Mouse (Mus musculus) hindbrain, embryonic 16.5 days (tissue): ENCODE results near the gene Tekt2. TPM values are rescaled to one million over a fixed set of nuclear protein-coding genes. Genes with fewer than 3 reads are reported as not detected.

ENCODE experiments used
- ATAC-seq: fragments of 200-750 bp; cut with Nextera tagmentation; 2 replicates; pipeline ENCODE4 v1.8.0; 2017; ENCODE audit warnings: moderate TSS enrichment, moderate library complexity
- H3K27ac ChIP-seq: fragments of 300-500 bp; sonication (generic); 2 replicates; pipeline ENCODE4 v1.5.1; 2014; ENCODE audit warnings: low read depth, mild to moderate bottlenecking, control low read depth, low read length, moderate library complexity
- H3K27me3 ChIP-seq: fragments of 300-500 bp; sonication (generic); replicated peaks from 2 replicates; pipeline ENCODE4 v1.6.1; 2014; ENCODE audit warnings: low read length; ENCODE audit not compliant: control insufficient read depth, insufficient read depth
- H3K36me3 ChIP-seq: fragments of 300-500 bp; sonication (generic); 2 replicates; pipeline ENCODE4 v1.6.1; 2014; ENCODE audit warnings: mild to moderate bottlenecking, low read length, moderate library complexity, mixed read lengths; ENCODE audit not compliant: control insufficient read depth, insufficient read depth
- H3K4me1 ChIP-seq: fragments of 300-500 bp; sonication (generic); 2 replicates; pipeline ENCODE4 v1.6.1; 2014; ENCODE audit warnings: low read depth, low read length; ENCODE audit not compliant: control insufficient read depth, insufficient read depth
- H3K4me2 ChIP-seq: fragments of 300-500 bp; sonication (generic); 2 replicates; pipeline ENCODE4 v1.6.1; 2014; ENCODE audit warnings: mild to moderate bottlenecking, low read length, control low read depth, moderate library complexity
- H3K4me3 ChIP-seq: fragments of 300-500 bp; sonication (generic); 2 replicates; pipeline ENCODE4 v1.5.1; 2014; ENCODE audit warnings: mild to moderate bottlenecking, low read length, control low read depth, moderate library complexity
- H3K9ac ChIP-seq: fragments of 300-500 bp; sonication (generic); 2 replicates; pipeline ENCODE4 v1.6.1; 2014; ENCODE audit warnings: low read depth, mild to moderate bottlenecking, control low read depth, low read length, moderate library complexity
- H3K9me3 ChIP-seq: fragments of 300-500 bp; sonication (generic); 2 replicates; pipeline ENCODE4 v1.6.1; 2014; ENCODE audit warnings: mild to moderate bottlenecking, low read length, moderate library complexity; ENCODE audit not compliant: control insufficient read depth
- WGBS: fragments of 180-500 bp; shearing (Covaris S2); extraction: QIAGEN DNeasy Blood & Tissue Kit; methylation state at CpG from one replicate; pipeline ENCODE4 v1.1.7; 2014; 5-methylcytosine and 5-hydroxymethylcytosine counted together
- polyA plus RNA-seq: library from polyadenylated mRNA; unstranded; fragments of >200 nt; fragmentation: Nextera tagmentation; extraction: Ambion mirVana; gene quantifications from 2 replicates; pipeline ENCODE4 v1.2.1, GENCODE M21; 2015

The Tekt2 gene
- polyA plus RNA-seq, 1 experiment from 2014 or later, result 13.5 TPM

- H3K27ac ChIP-seq, result no peak overlapping the region
- no peaks in the 10 kb centered on the region for H3K9me3 ChIP-seq
- peaks cover 6% of the 10 kb centered on the region; the same call in 1 of the 2 replicates for H3K27me3 ChIP-seq
- H3K4me3 ChIP-seq, result no peak overlapping the region
- no peaks in the 10 kb centered on the region for H3K36me3 ChIP-seq
- no peak for ATAC-seq
- WGBS, result 20% methylated on average over 13 of the region's 13 CpGs
- peak overlapping the region; percentile 33 for H3K9ac ChIP-seq
- peaks cover 22% of the 10 kb centered on the region for H3K4me1 ChIP-seq
- peak overlapping the region; percentile 46 for H3K4me2 ChIP-seq
Measured at GRCm38 (mm10) chr4:126324861-126325260, 627 bp downstream of the Tekt2 start.

GRCm38 (mm10) chr4:126322646-126323045, 2.8 kb downstream of the Tekt2 start:
- Histone ChIP-seq H3K36me3 (peaks cover 6% of the 10 kb centered on the region), H3K27ac (no peak overlapping the region), H3K9me3 (no peaks in the 10 kb centered on the region), H3K9ac (no peak overlapping the region), H3K27me3 (peaks cover 6% of the 10 kb centered on the region; the same call in 1 of the 2 replicates), H3K4me3 (no peak overlapping the region), H3K4me1 (peaks cover 22% of the 10 kb centered on the region), H3K4me2 (no peak overlapping the region)
- ATAC-seq, result no peak
- WGBS, result 93% methylated on average over 13 of the region's 13 CpGs

- Histone ChIP-seq H3K4me3 (peak overlapping the region; percentile 53), H3K27ac (no peak overlapping the region), H3K4me1 (peaks cover 22% of the 10 kb centered on the region), H3K27me3 (peaks cover 6% of the 10 kb centered on the region; the same call in 1 of the 2 replicates), H3K9me3 (no peaks in the 10 kb centered on the region), H3K4me2 (peak overlapping the region; percentile 61), H3K9ac (peak overlapping the region; percentile 47; the same call in 1 of the 2 replicates), H3K36me3 (peaks cover 9% of the 10 kb centered on the region)
- 52% methylated on average over 28 of the region's 28 CpGs for WGBS
- peak; percentile 41; the same call in 1 of the 2 replicates for ATAC-seq
Measured at GRCm38 (mm10) chr4:126321854-126322511, 3.5 kb downstream of the Tekt2 start.

- Histone ChIP-seq H3K4me1 (peaks cover 22% of the 10 kb centered on the region), H3K27ac (peak within 1 kb of the TSS; percentile 86), H3K4me3 (peak within 1 kb of the TSS; percentile 53), H3K4me2 (peak within 1 kb of the TSS; percentile 78), H3K9me3 (no peaks in the 10 kb centered on the region), H3K36me3 (peaks cover 13% of the 10 kb centered on the region), H3K27me3 (peaks cover 6% of the 10 kb centered on the region; the same call in 1 of the 2 replicates), H3K9ac (peak within 1 kb of the TSS; percentile 82)
- WGBS, result under 1% methylated on average over 79 of the region's 80 CpGs
- peak; percentile 90 for ATAC-seq
Measured at GRCm38 (mm10) chr4:126321111-126321853, 4.2 kb downstream of the Tekt2 start, which contains the start of gene Adprhl2. Gene Adprhl2 (minus strand): TSS chr4:126321703.

- peaks cover 14% of the 10 kb centered on the region for H3K4me1 ChIP-seq
- ATAC-seq, result no peak
- peaks cover 22% of the 10 kb centered on the region for H3K36me3 ChIP-seq
- no peak overlapping the region for H3K27ac ChIP-seq
- no peak overlapping the region for H3K4me3 ChIP-seq
- no peak overlapping the region for H3K9ac ChIP-seq
- H3K4me2 ChIP-seq, result no peak overlapping the region
- WGBS, result 93% methylated on average over 6 of the region's 6 CpGs
- no peaks in the 10 kb centered on the region for H3K9me3 ChIP-seq
- H3K27me3 ChIP-seq, result peaks cover 6% of the 10 kb centered on the region; the same call in 1 of the 2 replicates
Measured at GRCm38 (mm10) chr4:126319806-126320205, 5.7 kb downstream of the Tekt2 start.

- WGBS, result 92% methylated on average over 13 of the region's 13 CpGs
- H3K9ac ChIP-seq, result no peak overlapping the region
- no peak for ATAC-seq
Measured at GRCm38 (mm10) chr4:126316443-126317040, 8.9 kb downstream of the Tekt2 start.

GRCm38 (mm10) chr4:126315931-126316330, 9.6 kb downstream of the Tekt2 start:
- Histone ChIP-seq H3K4me3 (no peak overlapping the region), H3K9ac (no peak overlapping the region; the same call in 1 of the 2 replicates), H3K27me3 (no peaks in the 10 kb centered on the region), H3K27ac (no peak overlapping the region), H3K4me1 (peaks cover 9% of the 10 kb centered on the region), H3K4me2 (no peak overlapping the region), H3K36me3 (peaks cover 22% of the 10 kb centered on the region), H3K9me3 (no peaks in the 10 kb centered on the region)
- 39% methylated on average over 5 of the region's 5 CpGs for WGBS
- no peak for ATAC-seq

More at GRCm38 (mm10) chr4:126316443-126317040, 8.9 kb downstream of the Tekt2 start:
- H3K27ac ChIP-seq, result no peak overlapping the region
- H3K4me1 ChIP-seq, result peaks cover 9% of the 10 kb centered on the region
- no peak overlapping the region for H3K4me2 ChIP-seq
- no peaks in the 10 kb centered on the region for H3K27me3 ChIP-seq
- no peak overlapping the region for H3K4me3 ChIP-seq
- H3K36me3 ChIP-seq, result peaks cover 22% of the 10 kb centered on the region
- H3K9me3 ChIP-seq, result no peaks in the 10 kb centered on the region

- no peak overlapping the region for H3K27ac ChIP-seq
- H3K36me3 ChIP-seq, result peaks cover 22% of the 10 kb centered on the region
- 56% methylated on average over 10 of the region's 10 CpGs for WGBS
- no peak overlapping the region for H3K4me2 ChIP-seq
- H3K9ac ChIP-seq, result no peak overlapping the region
- no peaks in the 10 kb centered on the region; the same call in 1 of the 2 replicates for H3K4me1 ChIP-seq
- no peaks in the 10 kb centered on the region for H3K27me3 ChIP-seq
- no peak overlapping the region for H3K4me3 ChIP-seq
- H3K9me3 ChIP-seq, result no peaks in the 10 kb centered on the region
- no peak for ATAC-seq
Measured at GRCm38 (mm10) chr4:126314393-126314792, 11.1 kb downstream of the Tekt2 start.

GRCm38 (mm10) chr4:126313202-126313601, 12.3 kb downstream of the Tekt2 start:
- peaks cover 21% of the 10 kb centered on the region for H3K36me3 ChIP-seq
- ATAC-seq, result no peak
- H3K27me3 ChIP-seq, result no peaks in the 10 kb centered on the region
- WGBS, result 39% methylated on average over 5 of the region's 5 CpGs
- no peak overlapping the region for H3K9ac ChIP-seq
- no peaks in the 10 kb centered on the region for H3K9me3 ChIP-seq
- no peak overlapping the region for H3K4me3 ChIP-seq
- no peaks in the 10 kb centered on the region; the same call in 1 of the 2 replicates for H3K4me1 ChIP-seq
- no peak overlapping the region for H3K4me2 ChIP-seq
- no peak overlapping the region for H3K27ac ChIP-seq
